Mouse (Mus musculus) lung, postnatal 25 days (tissue): ENCODE data around the gene Pcolce2.

Experiments used
- DNase-seq: peaks from one replicate; pipeline ENCODE4 v3.0.0; 2022; ENCODE audit warnings: low spot score

Pcolce2 gene

GRCm38 (mm10) chr9:95708943-95709342 lies 71.5 kb downstream of the Pcolce2 start:
- DNase-seq, result no peak

DNA sequence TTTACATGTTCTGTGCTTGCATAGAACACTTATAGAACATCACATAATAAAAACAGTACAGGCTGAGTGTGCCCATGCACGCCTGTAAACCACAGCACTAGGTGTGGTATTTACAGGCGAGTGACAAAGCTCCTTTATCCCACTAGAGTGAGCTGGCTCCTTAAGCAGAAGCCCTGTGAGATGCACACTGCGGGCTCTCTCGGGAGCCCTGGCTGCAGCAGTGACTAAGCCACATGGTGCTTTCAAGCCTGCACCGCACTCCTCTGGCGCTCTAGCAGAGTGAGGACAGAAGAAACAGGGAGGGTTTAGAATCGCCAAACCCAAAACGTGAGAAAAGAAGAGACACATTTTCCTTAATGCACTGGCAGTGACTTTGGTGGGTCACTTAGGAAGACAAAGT lies 75.2 kb downstream of the Pcolce2 start:
- DNase-seq, result no peak

- no peak for DNase-seq
These were observed 98.8 kb downstream of the Pcolce2 start for GRCm38 (mm10) chr9:95736238-95736637.

DNA sequence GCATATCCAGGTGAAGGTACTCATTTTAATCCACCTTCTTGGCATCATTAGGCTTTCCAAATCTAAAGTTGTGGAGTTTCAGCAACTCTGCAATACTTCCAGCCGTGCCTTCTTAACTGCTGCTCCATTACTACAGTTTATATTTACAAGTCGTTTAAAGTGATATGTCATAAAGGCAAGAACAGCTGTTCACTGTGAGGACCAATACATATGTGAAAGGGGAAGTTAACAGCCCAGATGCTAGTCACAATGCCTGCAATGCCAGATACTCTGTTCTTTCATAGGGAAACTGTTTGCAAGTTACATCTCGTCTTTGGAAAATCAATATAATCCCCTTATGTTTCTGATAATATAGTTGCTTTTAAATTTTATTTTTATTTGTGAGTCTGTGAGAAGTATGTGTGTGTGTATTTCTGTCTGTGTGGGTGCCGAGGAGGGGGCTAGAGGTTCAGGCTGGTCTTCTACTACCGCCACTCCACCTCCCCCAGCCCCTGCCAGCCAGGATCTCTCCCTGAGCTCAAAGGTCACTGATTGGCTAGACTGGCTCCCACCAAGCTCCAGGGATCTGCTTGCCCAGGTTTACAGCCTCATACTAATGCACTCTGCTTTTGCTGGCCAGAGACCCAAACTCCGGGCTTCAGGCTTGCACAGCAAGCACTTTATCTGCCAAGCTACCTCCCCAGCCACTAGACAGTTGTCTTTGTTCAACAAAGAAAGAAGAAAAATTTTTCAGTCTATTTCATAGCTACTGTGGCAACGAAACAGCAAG lies 107.6 kb downstream of the Pcolce2 start:
- no peak for DNase-seq

DNA sequence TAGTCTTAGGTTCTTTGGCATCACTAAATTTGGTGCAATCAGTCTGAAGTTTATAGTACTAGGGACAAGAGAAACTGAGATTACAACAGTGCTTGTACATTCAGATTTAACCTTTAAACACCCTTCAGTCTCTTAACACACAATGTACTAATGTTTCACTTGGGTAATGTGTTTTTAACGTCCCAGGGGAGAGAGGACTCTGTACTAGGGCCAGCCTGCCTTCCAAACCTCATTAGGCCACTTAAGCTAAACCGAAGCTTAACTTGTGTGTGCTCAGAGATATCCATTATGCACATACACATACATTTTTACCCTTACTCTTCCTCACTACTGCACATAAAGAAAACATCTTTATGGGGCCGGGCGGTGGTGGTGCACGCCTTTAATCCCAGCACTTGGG lies 109.9 kb downstream of the Pcolce2 start:
- no peak for DNase-seq
